Mouse (Mus musculus) hematopoietic stem cell, adult 5-6 weeks (primary cell): ENCODE measurements at regions not wholly inside any gene's neighbourhood (a gene's known extent, or its start where the extent isn't known, plus 50 kb on each side); places are given as distances from the start of the nearest gene placed in this dataset.
"Not testable (repeated sequence)": the region's sequence is repeated elsewhere in the genome, so short reads cannot be mapped to it uniquely, and the experiment has no call there.

Experiments
- ATAC-seq, 2 experiments: fragments of 125-278 bp in 1 of 2; replicated peaks in 1 of 2; 2 replicates each; pipeline ENCODE4 v1.8.0; 2016 to 2017; ENCODE audit warnings: inconsistent platforms in 2 of 2, mild to moderate bottlenecking in 2 of 2, moderate number of reproducible peaks in 2 of 2, low read depth in 1 of 2, moderate TSS enrichment in 1 of 2; ENCODE audit not compliant: low FRiP score in 2 of 2, poor library complexity in 2 of 2, severe bottlenecking in 2 of 2, insufficient read depth in 1 of 2, low TSS enrichment in 1 of 2

DNA sequence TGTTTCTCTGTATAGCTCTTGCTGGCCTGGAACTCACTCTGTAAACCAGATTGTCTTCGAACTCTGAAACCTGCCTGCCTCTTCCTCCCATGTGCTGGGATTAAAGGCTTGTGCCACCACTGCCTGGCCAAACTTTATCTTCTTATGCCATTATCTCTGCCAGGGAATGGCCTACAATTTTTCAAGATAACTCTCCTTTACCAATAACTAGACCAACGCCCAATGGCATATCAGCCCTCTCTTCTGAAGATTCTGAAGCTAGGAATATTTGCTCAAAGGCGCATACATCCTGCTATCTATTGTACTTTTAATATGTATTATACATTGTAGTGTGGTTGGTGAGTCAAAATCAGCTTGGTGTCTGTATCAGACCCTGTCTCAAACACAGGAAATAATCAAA lies 235.4 kb upstream of the Cts3 start:
- ATAC-seq: not testable (repeated sequence)

GRCm38 (mm10) chr13:61804168-61804874 lies 234.4 kb upstream of the Cts3 start:
- peak; percentile 94 to 99 for ATAC-seq

GRCm38 (mm10) chr13:61803763-61804162 lies 233.8 kb upstream of the Cts3 start:
- peak in 1 of 2 experiments; percentile 22; a peak in 2 of 4 replicates for ATAC-seq

GRCm38 (mm10) chr13:61763457-61763856 lies 193.5 kb upstream of the Cts3 start:
- not testable (repeated sequence) for ATAC-seq
